Mouse (Mus musculus) neural tube, embryonic 13.5 days (tissue): ENCODE data around the gene Ehbp1. TPM values are rescaled to one million over a fixed set of nuclear protein-coding genes. Genes with fewer than 3 reads are reported as not detected.

Source experiments
- ATAC-seq: fragments of 200-750 bp; cut with Nextera tagmentation; 2 replicates; pipeline ENCODE4 v1.8.0; 2017; ENCODE audit warnings: low read depth, mild to moderate bottlenecking, moderate TSS enrichment, moderate library complexity
- H3K27ac ChIP-seq: fragments of 300-500 bp; sonication (generic); replicated peaks from 2 replicates; pipeline ENCODE4 v1.5.1; 2015; ENCODE audit warnings: moderate library complexity, mild to moderate bottlenecking, inconsistent platforms
- H3K27me3 ChIP-seq: fragments of 300-500 bp; sonication (generic); 2 replicates; pipeline ENCODE4 v1.6.1; 2015; ENCODE audit warnings: mild to moderate bottlenecking, inconsistent platforms
- H3K36me3 ChIP-seq: fragments of 300-500 bp; sonication (generic); 2 replicates; pipeline ENCODE4 v1.6.1; 2015; ENCODE audit warnings: mild to moderate bottlenecking, inconsistent platforms
- H3K4me1 ChIP-seq: fragments of 300-500 bp; sonication (generic); replicated peaks from 2 replicates; pipeline ENCODE4 v1.6.1; 2015; ENCODE audit warnings: inconsistent platforms
- H3K4me2 ChIP-seq: fragments of 300-500 bp; sonication (generic); 2 replicates; pipeline ENCODE4 v1.6.1; 2015; ENCODE audit warnings: inconsistent platforms, mild to moderate bottlenecking, moderate library complexity
- H3K4me3 ChIP-seq: fragments of 300-500 bp; sonication (generic); 2 replicates; pipeline ENCODE4 v1.5.1; 2015; ENCODE audit warnings: mild to moderate bottlenecking, inconsistent platforms
- H3K9ac ChIP-seq: fragments of 300-500 bp; sonication (generic); 2 replicates; pipeline ENCODE4 v1.6.1; 2015; ENCODE audit warnings: moderate library complexity, mild to moderate bottlenecking, inconsistent platforms
- H3K9me3 ChIP-seq: fragments of 300-500 bp; sonication (generic); 2 replicates; pipeline ENCODE4 v1.6.1; 2016; ENCODE audit warnings: inconsistent platforms
- WGBS: fragments of 180-500 bp; shearing (Covaris S2); methylation state at CpG from one replicate; pipeline ENCODE4 v1.1.7; 2015; 5-methylcytosine and 5-hydroxymethylcytosine counted together
- polyA plus RNA-seq: library from polyadenylated mRNA; unstranded; fragments of >200 nt; fragmentation: Nextera tagmentation; extraction: Ambion mirVana; gene quantifications from 2 replicates; pipeline ENCODE4 v1.2.1, GENCODE M21; 2015

Ehbp1 gene
- polyA plus RNA-seq, 1 experiment from 2014 or later = 17.9 TPM

- H3K9ac ChIP-seq = no peak overlapping the region
- H3K4me2 ChIP-seq = no peak overlapping the region
- no peaks in the 10 kb centered on the region for H3K36me3 ChIP-seq
- no peaks in the 10 kb centered on the region for H3K9me3 ChIP-seq
- H3K4me1 ChIP-seq = no peaks in the 10 kb centered on the region
- no peaks in the 10 kb centered on the region for H3K27me3 ChIP-seq
- WGBS = 73% methylated on average over 7 of the region's 7 CpGs
- no peak for ATAC-seq
- no peak overlapping the region for H3K27ac ChIP-seq
- H3K4me3 ChIP-seq = no peak overlapping the region
Observed at GRCm38 (mm10) chr11:22216941-22217340, 125.2 kb downstream of the Ehbp1 start.

GRCm38 (mm10) chr11:22206611-22207010, 135.5 kb downstream of the Ehbp1 start:
- Histone ChIP-seq H3K27me3 (no peaks in the 10 kb centered on the region), H3K4me1 (0 out of 2 replicates have a peak, but pooled peaks cover 9% of the 10 kb centered on the region), H3K36me3 (no peaks in the 10 kb centered on the region), H3K9me3 (no peaks in the 10 kb centered on the region), H3K9ac (no peak overlapping the region), H3K4me3 (no peak overlapping the region), H3K4me2 (no peak overlapping the region), H3K27ac (no peak overlapping the region)
- 17% methylated on average over 1 of the region's 1 CpGs for WGBS
- ATAC-seq = peak; percentile 71

- H3K27me3 ChIP-seq = no peaks in the 10 kb centered on the region
- no peaks in the 10 kb centered on the region for H3K36me3 ChIP-seq
- H3K4me2 ChIP-seq = no peak overlapping the region
- no peaks in the 10 kb centered on the region for H3K9me3 ChIP-seq
- WGBS = 18% methylated on average over 2 of the region's 2 CpGs
- no peak for ATAC-seq
- no peak overlapping the region for H3K27ac ChIP-seq
- no peak overlapping the region for H3K9ac ChIP-seq
- H3K4me1 ChIP-seq = 0 out of 2 replicates have a peak, but pooled peaks cover 9% of the 10 kb centered on the region
- H3K4me3 ChIP-seq = no peak overlapping the region
Observed at GRCm38 (mm10) chr11:22206191-22206590, 135.9 kb downstream of the Ehbp1 start.

- no peaks in the 10 kb centered on the region for H3K36me3 ChIP-seq
- H3K9me3 ChIP-seq = no peaks in the 10 kb centered on the region
- H3K4me1 ChIP-seq = 0 out of 2 replicates have a peak, but pooled peaks cover 9% of the 10 kb centered on the region
- no peak overlapping the region for H3K4me2 ChIP-seq
- no peak for ATAC-seq
- no peaks in the 10 kb centered on the region for H3K27me3 ChIP-seq
- 96% methylated on average over 5 of the region's 5 CpGs for whole genome bisulfite sequencing
- no peak overlapping the region for H3K4me3 ChIP-seq
- H3K9ac ChIP-seq = no peak overlapping the region
- no peak overlapping the region for H3K27ac ChIP-seq
Observed at GRCm38 (mm10) chr11:22203413-22203812, 138.7 kb downstream of the Ehbp1 start.

- Histone ChIP-seq H3K9me3 (no peaks in the 10 kb centered on the region), H3K36me3 (no peaks in the 10 kb centered on the region), H3K9ac (no peak overlapping the region), H3K27me3 (no peaks in the 10 kb centered on the region), H3K4me1 (0 out of 2 replicates have a peak, but pooled peaks cover 4% of the 10 kb centered on the region), H3K4me3 (no peak overlapping the region), H3K4me2 (no peak overlapping the region), H3K27ac (no peak overlapping the region)
- WGBS = 88% methylated on average over 8 of the region's 8 CpGs
- no peak for ATAC-seq
Observed at GRCm38 (mm10) chr11:22201125-22201524, 141.0 kb downstream of the Ehbp1 start.

GRCm38 (mm10) chr11:22199881-22200280, 142.2 kb downstream of the Ehbp1 start:
- Histone ChIP-seq H3K9me3 (no peaks in the 10 kb centered on the region), H3K4me3 (no peak overlapping the region), H3K9ac (no peak overlapping the region), H3K27me3 (no peaks in the 10 kb centered on the region), H3K4me2 (no peak overlapping the region), H3K36me3 (no peaks in the 10 kb centered on the region), H3K4me1 (no peaks in the 10 kb centered on the region), H3K27ac (no peak overlapping the region)
- ATAC-seq = no peak
- WGBS = 56% methylated on average over 3 of the region's 3 CpGs

- H3K36me3 ChIP-seq = no peaks in the 10 kb centered on the region
- H3K4me3 ChIP-seq = no peak overlapping the region
- 51% methylated on average over 6 of the region's 6 CpGs for WGBS
- H3K27me3 ChIP-seq = no peaks in the 10 kb centered on the region
- no peaks in the 10 kb centered on the region for H3K9me3 ChIP-seq
- no peak overlapping the region for H3K4me2 ChIP-seq
- ATAC-seq = no peak
- no peak overlapping the region for H3K9ac ChIP-seq
- no peak overlapping the region for H3K27ac ChIP-seq
- no peaks in the 10 kb centered on the region for H3K4me1 ChIP-seq
Observed at GRCm38 (mm10) chr11:22198406-22198805, 143.7 kb downstream of the Ehbp1 start.

- 88% methylated on average over 6 of the region's 6 CpGs for WGBS
- ATAC-seq = no peak
- Histone ChIP-seq H3K4me2 (no peak overlapping the region), H3K27me3 (no peaks in the 10 kb centered on the region), H3K9me3 (no peaks in the 10 kb centered on the region), H3K4me3 (no peak overlapping the region), H3K27ac (no peak overlapping the region), H3K36me3 (no peaks in the 10 kb centered on the region), H3K4me1 (no peaks in the 10 kb centered on the region), H3K9ac (no peak overlapping the region)
Observed at GRCm38 (mm10) chr11:22197935-22198334, 144.2 kb downstream of the Ehbp1 start.

- H3K27ac ChIP-seq = no peak overlapping the region
- no peaks in the 10 kb centered on the region for H3K27me3 ChIP-seq
- H3K4me1 ChIP-seq = no peaks in the 10 kb centered on the region
- no peak overlapping the region for H3K4me3 ChIP-seq
- 60% methylated on average over 4 of the region's 4 CpGs for whole genome bisulfite sequencing
- no peaks in the 10 kb centered on the region for H3K36me3 ChIP-seq
- H3K9me3 ChIP-seq = no peaks in the 10 kb centered on the region
- no peak overlapping the region for H3K4me2 ChIP-seq
- no peak for ATAC-seq
- H3K9ac ChIP-seq = no peak overlapping the region
Observed at GRCm38 (mm10) chr11:22196776-22197175, 145.3 kb downstream of the Ehbp1 start.

- H3K4me3 ChIP-seq = no peak overlapping the region
Observed at GRCm38 (mm10) chr11:22194607-22195006, 147.5 kb downstream of the Ehbp1 start.

GRCm38 (mm10) chr11:22190576-22190975, 151.5 kb downstream of the Ehbp1 start:
- Histone ChIP-seq H3K9me3 (no peaks in the 10 kb centered on the region), H3K4me3 (no peak overlapping the region), H3K36me3 (no peaks in the 10 kb centered on the region), H3K27ac (no peak overlapping the region), H3K27me3 (no peaks in the 10 kb centered on the region), H3K4me1 (no peaks in the 10 kb centered on the region), H3K4me2 (no peak overlapping the region), H3K9ac (no peak overlapping the region)
- 84% methylated on average over 3 of the region's 3 CpGs for whole genome bisulfite sequencing
- no peak for ATAC-seq

More at GRCm38 (mm10) chr11:22194607-22195006, 147.5 kb downstream of the Ehbp1 start:
- H3K36me3 ChIP-seq = no peaks in the 10 kb centered on the region
- H3K9me3 ChIP-seq = no peaks in the 10 kb centered on the region
- H3K4me2 ChIP-seq = no peak overlapping the region
- no peaks in the 10 kb centered on the region for H3K4me1 ChIP-seq
- no peaks in the 10 kb centered on the region for H3K27me3 ChIP-seq
- no peak overlapping the region for H3K27ac ChIP-seq
- no peak overlapping the region for H3K9ac ChIP-seq
- ATAC-seq = no peak
- 81% methylated on average over 3 of the region's 3 CpGs for WGBS

GRCm38 (mm10) chr11:22189970-22190369, 152.1 kb downstream of the Ehbp1 start:
- Histone ChIP-seq H3K9me3 (no peaks in the 10 kb centered on the region), H3K4me2 (no peak overlapping the region), H3K36me3 (no peaks in the 10 kb centered on the region), H3K27me3 (no peaks in the 10 kb centered on the region), H3K9ac (no peak overlapping the region), H3K27ac (no peak overlapping the region), H3K4me1 (no peaks in the 10 kb centered on the region), H3K4me3 (no peak overlapping the region)
- WGBS = 91% methylated on average over 3 of the region's 3 CpGs
- no peak for ATAC-seq
